Mouse (Mus musculus) bone marrow, adult 2 months (tissue): ENCODE data around the gene Serbp1. TPM values are rescaled to one million over a fixed set of nuclear protein-coding genes. Genes with fewer than 3 reads are reported as not detected.
"Not testable (repeated sequence)": the region's sequence is repeated elsewhere in the genome, so short reads cannot be mapped to it uniquely, and the experiment has no call there.

ENCODE experiments used
- H3K27ac ChIP-seq: fragments of 200-500 bp; 2 replicates; pipeline ENCODE4 v1.5.1; 2012; ENCODE audit warnings: low read depth, mild to moderate bottlenecking, control low read depth, inconsistent platforms, low read length; ENCODE audit not compliant: control insufficient read depth, poor library complexity, insufficient read depth
- H3K4me1 ChIP-seq: fragments of 200-500 bp; 2 replicates; pipeline ENCODE4 v1.6.1; 2011; ENCODE audit warnings: low read length; ENCODE audit not compliant: control insufficient read depth, insufficient read depth
- H3K4me3 ChIP-seq: fragments of 200-500 bp; replicated peaks from 2 replicates; pipeline ENCODE3; 2011; ENCODE audit warnings: mild to moderate bottlenecking, low read depth, low read length, control low read depth; ENCODE audit not compliant: control insufficient read depth
- CTCF ChIP-seq: fragments of 200-500 bp; IDR thresholded peaks from 2 replicates; pipeline ENCODE4 v1.5.1; 2011; ENCODE audit warnings: low read length, control low read depth; ENCODE audit not compliant: control insufficient read depth, insufficient read depth
- POLR2A ChIP-seq: fragments of 200-500 bp; IDR thresholded peaks from 2 replicates; pipeline ENCODE4 v1.6.1; 2011; ENCODE audit warnings: low read depth, mild to moderate bottlenecking, control low read depth, low read length, borderline replicate concordance; ENCODE audit not compliant: control insufficient read depth
- WGBS: fragments of 180-500 bp; shearing (Covaris S2); methylation state at CpG from one replicate; pipeline ENCODE4 v1.1.7; 2018; 5-methylcytosine and 5-hydroxymethylcytosine counted together
- polyA plus RNA-seq: library from polyadenylated mRNA; stranded (reverse); fragments of >200 nt; gene quantifications from 2 replicates; pipeline ENCODE4 v1.2.4, GENCODE M21; 2011; ENCODE audit warnings: low replicate concordance; ENCODE audit not compliant: missing spikeins, insufficient read depth, insufficient read length

Gene Serbp1
- polyA plus RNA-seq, 1 experiment: 479 TPM

DNA sequence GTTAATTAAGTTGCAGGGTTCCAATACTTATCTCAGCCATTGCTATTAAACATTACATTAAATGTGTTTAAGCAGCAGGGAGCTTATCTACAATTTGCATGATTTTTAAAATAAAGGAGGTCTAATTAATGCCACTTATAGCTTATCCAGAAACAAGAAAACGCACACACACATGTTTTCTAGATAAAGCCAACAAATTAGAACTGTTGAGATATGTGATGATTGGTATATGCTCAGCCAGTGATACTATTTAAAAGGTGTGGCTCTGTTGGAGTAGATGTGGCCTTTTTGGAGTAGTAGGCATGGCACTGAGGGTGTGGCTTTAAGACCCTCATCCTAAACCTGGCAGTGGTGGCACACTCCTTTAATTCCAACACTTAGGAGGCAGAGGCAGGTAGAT, 25.6 kb upstream of the Serbp1 start:
- Histone ChIP-seq H3K27ac (no peak overlapping the region), H3K4me1 (no peaks in the 10 kb centered on the region), H3K4me3 (no peak overlapping the region)
- TF ChIP-seq CTCF: no peak
- TF ChIP-seq POLR2A: no peak
- 40% methylated on average over 1 of the region's 1 CpGs for WGBS

GRCm38 (mm10) chr6:67213429-67214098, 24.4 kb upstream of the Serbp1 start:
- no peak overlapping the region for H3K4me3 ChIP-seq
- WGBS: 36% methylated on average over 4 of the region's 4 CpGs
- no peak overlapping the region for H3K27ac ChIP-seq
- TF ChIP-seq POLR2A: no peak
- no peak for TF ChIP-seq CTCF
- H3K4me1 ChIP-seq: no peaks in the 10 kb centered on the region

- Histone ChIP-seq H3K4me1 (no peaks in the 10 kb centered on the region), H3K4me3 (no peak overlapping the region), H3K27ac (no peak overlapping the region)
- 76% methylated on average over 4 of the region's 4 CpGs for WGBS
- no peak for TF ChIP-seq POLR2A
- no peak for TF ChIP-seq CTCF
Observed at GRCm38 (mm10) chr6:67217402-67217801, 20.6 kb upstream of the Serbp1 start.

DNA sequence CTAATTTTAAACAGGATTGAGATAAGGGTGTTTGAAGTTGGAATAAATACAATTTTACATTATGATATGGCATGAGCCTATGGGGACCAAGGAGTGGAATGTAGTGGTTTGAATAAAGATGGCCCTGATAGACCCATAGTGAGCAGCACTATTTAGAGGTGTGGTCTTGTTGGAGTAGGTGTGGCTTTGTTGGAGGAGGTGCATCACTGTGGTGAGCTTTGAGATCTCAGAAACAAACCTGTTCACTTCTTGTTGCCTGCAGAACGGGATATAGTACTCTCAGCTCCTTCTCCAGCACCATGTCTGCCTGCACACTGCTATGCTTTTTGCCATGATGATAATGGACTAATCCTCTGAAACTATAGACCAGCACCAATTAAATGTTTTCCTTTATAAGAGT, 20.1 kb upstream of the Serbp1 start:
- WGBS: 73% methylated on average over 1 of the region's 1 CpGs
- no peak for TF ChIP-seq CTCF
- TF ChIP-seq POLR2A: no peak
- no peak overlapping the region for H3K4me3 ChIP-seq
- H3K4me1 ChIP-seq: no peaks in the 10 kb centered on the region
- no peak overlapping the region for H3K27ac ChIP-seq

GRCm38 (mm10) chr6:67218566-67218965, 19.4 kb upstream of the Serbp1 start:
- H3K4me3 ChIP-seq: no peak overlapping the region
- no peak for TF ChIP-seq CTCF
- no peak for TF ChIP-seq POLR2A
- no peak overlapping the region for H3K27ac ChIP-seq
- no peaks in the 10 kb centered on the region for H3K4me1 ChIP-seq

DNA sequence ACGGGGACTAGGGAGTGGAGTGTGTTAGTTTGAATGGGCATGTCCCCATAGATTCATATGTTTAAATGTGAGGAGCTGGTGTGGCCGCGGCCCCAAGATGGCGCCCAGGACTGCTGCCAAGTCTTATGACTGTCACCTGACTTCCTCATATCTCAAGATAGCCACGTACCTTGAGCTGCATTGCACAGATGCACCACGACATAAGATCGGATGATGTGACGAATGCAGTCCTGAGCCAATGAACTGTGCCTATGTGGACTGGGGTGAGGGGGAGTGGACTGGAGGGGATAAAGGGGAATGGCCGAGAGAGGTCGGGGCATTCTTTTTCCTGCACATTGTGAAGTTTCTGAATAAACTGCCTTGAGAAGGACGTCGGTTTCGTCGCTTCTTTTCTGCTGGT, 18.0 kb upstream of the Serbp1 start:
- 85% methylated on average over 14 of the region's 14 CpGs for WGBS

GRCm38 (mm10) chr6:67220731-67221130, 17.2 kb upstream of the Serbp1 start:
- TF ChIP-seq POLR2A (no peak), CTCF (no peak)
- Histone ChIP-seq H3K4me1 (no peaks in the 10 kb centered on the region), H3K4me3 (no peak overlapping the region), H3K27ac (no peak overlapping the region)

More for the DNA sequence above, 18.0 kb upstream of the Serbp1 start:
- not testable (repeated sequence) for H3K27ac ChIP-seq, H3K4me3 ChIP-seq, H3K4me1 ChIP-seq

DNA sequence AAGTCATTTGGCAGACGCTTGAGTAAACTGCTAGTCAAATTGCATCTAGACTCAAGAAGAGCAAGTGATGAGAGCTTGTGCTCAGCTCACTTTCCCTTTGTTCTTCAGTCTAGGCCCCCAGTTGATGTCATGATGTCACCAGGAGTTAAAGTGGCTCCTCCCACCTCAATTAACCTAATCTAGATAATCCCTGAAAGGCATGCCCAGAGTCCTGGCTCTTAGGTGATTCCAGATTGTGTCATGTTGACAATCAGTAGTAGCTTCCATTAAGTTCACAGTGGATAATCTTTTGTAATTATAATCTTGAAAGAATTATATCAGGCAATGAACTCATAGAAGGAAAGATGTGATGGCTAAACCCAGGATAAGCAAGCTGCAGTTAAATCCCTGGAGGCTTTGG, 14.9 kb upstream of the Serbp1 start:
- H3K4me3 ChIP-seq: no peak overlapping the region

GRCm38 (mm10) chr6:67223499-67223898, 14.5 kb upstream of the Serbp1 start:
- Histone ChIP-seq H3K4me3 (no peak overlapping the region), H3K27ac (no peak overlapping the region), H3K4me1 (no peaks in the 10 kb centered on the region)
- TF ChIP-seq CTCF (no peak), POLR2A (no peak)
- 80% methylated on average over 1 of the region's 1 CpGs for WGBS

More for the DNA sequence above, 14.9 kb upstream of the Serbp1 start:
- Histone ChIP-seq H3K27ac (no peak overlapping the region), H3K4me1 (no peaks in the 10 kb centered on the region)
- WGBS: 89% methylated on average over 1 of the region's 1 CpGs
- TF ChIP-seq POLR2A (no peak), CTCF (no peak)
